Mouse (Mus musculus) liver, adult 2 months (tissue): ENCODE measurements at regions not wholly inside any gene's neighbourhood (a gene's known extent, or its start where the extent isn't known, plus 50 kb on each side); places are given as distances from the start of the nearest gene placed in this dataset.

Source experiments
- DNase-seq: peaks from one replicate; pipeline ENCODE4 v3.0.0-alpha.2; 2011; ENCODE audit warnings: low read depth, low spot score; ENCODE audit errors: extremely low read depth
- H3K27ac ChIP-seq: fragments of 200-500 bp; replicated peaks from 2 replicates; pipeline ENCODE4 v1.5.1; 2012; ENCODE audit warnings: low read depth, mild to moderate bottlenecking, control low read depth, inconsistent platforms, low read length; ENCODE audit not compliant: insufficient read depth
- H3K27me3 ChIP-seq: fragments of 200-500 bp; 2 replicates; pipeline ENCODE4 v1.6.1; 2012; ENCODE audit warnings: mild to moderate bottlenecking, moderate library complexity, low read length, inconsistent platforms; ENCODE audit not compliant: control insufficient read depth, insufficient read depth
- H3K36me3 ChIP-seq: fragments of 200-500 bp; 2 replicates; pipeline ENCODE4 v1.6.1; 2012; ENCODE audit warnings: low read length, inconsistent platforms; ENCODE audit not compliant: control insufficient read depth, insufficient read depth
- H3K4me1 ChIP-seq: fragments of 200-500 bp; 2 replicates; pipeline ENCODE4 v1.6.1; 2011; ENCODE audit warnings: low read length; ENCODE audit not compliant: control insufficient read depth, insufficient read depth
- H3K4me3 ChIP-seq: fragments of 200-500 bp; 2 replicates; pipeline ENCODE4 v1.5.1; 2011; ENCODE audit warnings: low read depth, mild to moderate bottlenecking, control low read depth, low read length, moderate library complexity; ENCODE audit not compliant: insufficient read depth
- H3K79me2 ChIP-seq: fragments of 200-500 bp; 2 replicates; pipeline ENCODE4 v1.6.1; 2012; ENCODE audit warnings: inconsistent platforms, mild to moderate bottlenecking, low read length, moderate library complexity; ENCODE audit not compliant: control insufficient read depth, insufficient read depth
- H3K9ac ChIP-seq: fragments of 200-500 bp; 2 replicates; pipeline ENCODE4 v1.6.1; 2012; ENCODE audit warnings: low read depth, mild to moderate bottlenecking, control low read depth, inconsistent platforms, low read length
- CTCF ChIP-seq: fragments of 200-500 bp; IDR thresholded peaks from 2 replicates; pipeline ENCODE4 v1.5.1; 2011; ENCODE audit warnings: low read depth, low read length, control low read depth
- POLR2A ChIP-seq: fragments of 200-500 bp; IDR thresholded peaks from 2 replicates; pipeline ENCODE4 v1.6.1; 2011; ENCODE audit warnings: low read length, control low read depth; ENCODE audit not compliant: insufficient read depth; ENCODE audit errors: extremely low read depth
- WGBS: fragments of 180-500 bp; shearing (Covaris S2); methylation state at CpG from one replicate; pipeline ENCODE4 v1.1.7; 2018; 5-methylcytosine and 5-hydroxymethylcytosine counted together

DNA sequence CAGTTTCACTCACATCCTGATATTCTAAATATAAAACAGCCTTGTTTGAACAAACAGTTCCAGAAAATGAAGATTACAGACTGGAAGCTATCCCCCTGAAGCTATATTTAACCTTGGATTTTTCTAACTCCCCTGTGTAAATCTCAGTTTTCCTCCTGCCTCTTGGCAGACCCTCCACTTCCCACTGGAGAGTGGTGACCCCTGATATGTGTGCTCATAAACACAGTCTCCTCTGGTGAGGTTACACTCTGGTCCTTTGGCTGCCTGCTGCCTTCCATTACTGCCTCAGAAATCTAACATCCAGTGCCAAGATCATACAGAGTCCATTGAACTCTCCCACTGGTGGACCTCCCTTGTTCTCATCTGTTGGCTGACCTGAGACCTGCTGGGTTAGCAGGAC, 610.8 kb downstream of the Hs3st4 start:
- Histone ChIP-seq H3K4me3 (no peak overlapping the region), H3K9ac (no peak overlapping the region), H3K36me3 (no peaks in the 10 kb centered on the region), H3K27me3 (no peaks in the 10 kb centered on the region), H3K79me2 (no peaks in the 10 kb centered on the region), H3K27ac (no peak overlapping the region), H3K4me1 (no peaks in the 10 kb centered on the region)
- peak; percentile 55 for DNase-seq
- no peak for TF ChIP-seq CTCF
- TF ChIP-seq POLR2A, result no peak

DNA sequence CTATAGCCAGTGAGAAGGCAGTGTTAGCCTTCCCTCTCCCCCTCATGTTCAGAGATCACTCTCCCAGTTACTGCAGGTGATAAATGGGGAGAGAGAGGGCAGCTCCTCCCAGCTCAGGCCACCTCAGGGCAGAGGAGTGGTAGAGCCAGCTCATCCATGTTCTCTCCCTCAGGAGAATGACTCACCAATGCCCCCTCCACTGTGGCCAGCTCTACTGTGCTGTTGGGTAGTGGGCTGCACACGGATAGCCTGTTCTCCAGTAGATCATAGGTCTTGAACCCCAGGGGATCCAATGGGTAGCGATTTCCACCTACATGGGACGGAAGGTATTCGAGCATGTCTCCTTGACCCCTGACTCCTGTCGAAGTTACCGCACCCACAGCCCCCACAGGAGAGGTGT, 618.1 kb downstream of the Hs3st4 start:
- Histone ChIP-seq H3K36me3 (no peaks in the 10 kb centered on the region), H3K4me1 (no peaks in the 10 kb centered on the region), H3K4me3 (no peak overlapping the region), H3K79me2 (no peaks in the 10 kb centered on the region), H3K9ac (no peak overlapping the region), H3K27ac (no peak overlapping the region), H3K27me3 (no peaks in the 10 kb centered on the region)
- WGBS, result 85% methylated on average over 6 of the region's 6 CpGs
- DNase-seq, result no peak
- no peak for TF ChIP-seq CTCF
- TF ChIP-seq POLR2A, result no peak

GRCm38 (mm10) chr7:124604581-124604980, 621.9 kb downstream of the Hs3st4 start:
- WGBS, result 83% methylated on average over 2 of the region's 2 CpGs
- DNase-seq, result peak; percentile 22

GRCm38 (mm10) chr7:124605978-124606377, 623.3 kb downstream of the Hs3st4 start:
- no peak overlapping the region for H3K9ac ChIP-seq
- H3K27ac ChIP-seq, result no peak overlapping the region
- no peak overlapping the region for H3K4me3 ChIP-seq
- H3K4me1 ChIP-seq, result no peaks in the 10 kb centered on the region
- no peaks in the 10 kb centered on the region for H3K36me3 ChIP-seq
- TF ChIP-seq CTCF (no peak), POLR2A (no peak)
- no peak for DNase-seq
- no peaks in the 10 kb centered on the region for H3K27me3 ChIP-seq
- WGBS, result 87% methylated on average over 1 of the region's 1 CpGs
- H3K79me2 ChIP-seq, result no peaks in the 10 kb centered on the region

More at GRCm38 (mm10) chr7:124604581-124604980, 621.9 kb downstream of the Hs3st4 start:
- H3K9ac ChIP-seq, result no peak overlapping the region
- H3K27me3 ChIP-seq, result no peaks in the 10 kb centered on the region
- no peak overlapping the region for H3K4me3 ChIP-seq
- no peaks in the 10 kb centered on the region for H3K4me1 ChIP-seq
- TF ChIP-seq POLR2A (no peak), CTCF (no peak)
- no peak overlapping the region for H3K27ac ChIP-seq
- no peaks in the 10 kb centered on the region for H3K79me2 ChIP-seq
- H3K36me3 ChIP-seq, result no peaks in the 10 kb centered on the region

DNA sequence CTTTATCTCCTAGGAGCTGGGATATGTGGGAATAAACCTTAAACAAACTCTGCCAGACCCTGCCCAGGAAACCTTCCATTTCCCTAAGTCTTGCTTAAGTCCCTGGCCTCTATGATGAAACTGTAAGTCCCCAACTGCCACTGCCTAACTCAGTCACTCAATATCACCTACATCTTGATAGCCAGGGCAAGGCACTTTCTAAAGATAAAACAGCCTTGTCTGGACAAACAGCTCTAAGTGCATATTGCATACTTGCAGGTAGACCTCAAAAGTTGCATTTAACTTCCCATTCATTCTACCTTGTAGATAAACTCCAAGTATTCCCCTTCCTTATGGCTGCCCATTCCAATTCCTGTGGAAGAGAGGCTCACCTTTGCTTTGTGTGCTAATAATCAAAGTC, 624.4 kb downstream of the Hs3st4 start:
- H3K27me3 ChIP-seq, result no peaks in the 10 kb centered on the region
- TF ChIP-seq CTCF (no peak), POLR2A (no peak)
- DNase-seq, result no peak
- no peak overlapping the region for H3K27ac ChIP-seq
- H3K9ac ChIP-seq, result no peak overlapping the region
- H3K36me3 ChIP-seq, result no peaks in the 10 kb centered on the region
- H3K79me2 ChIP-seq, result no peaks in the 10 kb centered on the region
- H3K4me3 ChIP-seq, result no peak overlapping the region
- no peaks in the 10 kb centered on the region for H3K4me1 ChIP-seq

DNA sequence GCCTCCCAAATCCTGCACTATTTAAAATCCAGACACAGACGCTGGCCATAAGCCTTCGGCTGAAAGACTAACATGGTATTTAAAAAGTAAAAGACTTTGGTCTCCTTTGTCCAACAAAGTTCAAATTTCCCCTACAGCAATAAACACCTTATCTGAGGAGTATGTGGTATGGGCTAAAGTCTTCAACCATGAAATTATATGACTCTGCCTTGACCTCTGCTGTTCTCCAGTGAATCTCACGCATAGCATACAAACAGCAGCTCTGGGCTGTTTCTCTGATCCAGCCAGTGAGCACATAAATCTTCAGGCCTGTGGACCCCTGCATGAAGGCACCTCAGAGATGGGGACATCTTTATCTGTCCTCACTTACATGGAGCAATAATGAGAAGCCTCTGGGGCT, 627.8 kb downstream of the Hs3st4 start:
- H3K9ac ChIP-seq, result no peak overlapping the region
- TF ChIP-seq POLR2A, result no peak
- TF ChIP-seq CTCF, result no peak
- H3K79me2 ChIP-seq, result no peaks in the 10 kb centered on the region
- H3K4me3 ChIP-seq, result no peak overlapping the region
- H3K27ac ChIP-seq, result no peak overlapping the region
- H3K27me3 ChIP-seq, result no peaks in the 10 kb centered on the region
- H3K4me1 ChIP-seq, result no peaks in the 10 kb centered on the region
- no peaks in the 10 kb centered on the region for H3K36me3 ChIP-seq
- WGBS, result 89% methylated on average over 3 of the region's 3 CpGs
- DNase-seq, result no peak
